Mouse (Mus musculus) intestine, postnatal 0 days (tissue): ENCODE results near the gene Nrbf2. TPM values are rescaled to one million over a fixed set of nuclear protein-coding genes. Genes with fewer than 3 reads are reported as not detected.

Experiments
- ATAC-seq: fragments of 200-750 bp; cut with Nextera tagmentation; 2 replicates; pipeline ENCODE4 v1.8.0; 2017; ENCODE audit warnings: mild to moderate bottlenecking, moderate TSS enrichment, moderate library complexity
- H3K27ac ChIP-seq: fragments of 300-500 bp; sonication (generic); 2 replicates; pipeline ENCODE4 v1.5.1; 2014; ENCODE audit warnings: mild to moderate bottlenecking, low read depth, low read length, moderate library complexity
- H3K27me3 ChIP-seq: fragments of 300-500 bp; sonication (generic); replicated peaks from 2 replicates; pipeline ENCODE4 v1.6.1; 2014; ENCODE audit warnings: low read length, mixed read lengths; ENCODE audit not compliant: control insufficient read depth, insufficient read depth
- H3K36me3 ChIP-seq: fragments of 300-500 bp; sonication (generic); 2 replicates; pipeline ENCODE4 v1.6.1; 2014; ENCODE audit warnings: mild to moderate bottlenecking, moderate library complexity; ENCODE audit not compliant: control insufficient read depth, insufficient read depth
- H3K4me1 ChIP-seq: fragments of 300-500 bp; sonication (generic); replicated peaks from 2 replicates; pipeline ENCODE4 v1.6.1; 2014; ENCODE audit warnings: antibody characterized with exemption, low read length, mixed read lengths; ENCODE audit not compliant: control insufficient read depth, insufficient read depth
- H3K4me2 ChIP-seq: fragments of 300-500 bp; sonication (generic); replicated peaks from 2 replicates; pipeline ENCODE4 v1.6.1; 2014; ENCODE audit warnings: low read depth, mild to moderate bottlenecking, moderate library complexity
- H3K4me3 ChIP-seq: fragments of 300-500 bp; sonication (generic); 2 replicates; pipeline ENCODE4 v1.5.1; 2014; ENCODE audit warnings: low read depth, low read length
- H3K9ac ChIP-seq: fragments of 300-500 bp; sonication (generic); 2 replicates; pipeline ENCODE4 v1.6.1; 2014; ENCODE audit warnings: mild to moderate bottlenecking, low read depth, low read length
- H3K9me3 ChIP-seq: fragments of 300-500 bp; sonication (generic); 2 replicates; pipeline ENCODE4 v1.6.1; 2016; ENCODE audit warnings: mixed run types; ENCODE audit not compliant: control insufficient read depth
- CTCF ChIP-seq: sonication (generic); IDR thresholded peaks from 2 replicates; pipeline ENCODE4 v1.5.1; 2016; ENCODE audit warnings: low read depth, mild to moderate bottlenecking, control low read depth, antibody characterized with exemption, moderate library complexity
- WGBS: fragments of 180-500 bp; shearing (Covaris S2); extraction: QIAGEN DNeasy Blood & Tissue Kit; methylation state at CpG from one replicate; pipeline ENCODE4 v1.1.7; 2014; 5-methylcytosine and 5-hydroxymethylcytosine counted together
- polyA plus RNA-seq: library from polyadenylated mRNA; unstranded; fragments of >200 nt; fragmentation: Nextera tagmentation; extraction: Ambion mirVana; gene quantifications from 2 replicates; pipeline ENCODE4 v1.2.1, GENCODE M21; 2015

The Nrbf2 gene
- polyA plus RNA-seq, 1 experiment from 2014 or later: 31.7 TPM

DNA sequence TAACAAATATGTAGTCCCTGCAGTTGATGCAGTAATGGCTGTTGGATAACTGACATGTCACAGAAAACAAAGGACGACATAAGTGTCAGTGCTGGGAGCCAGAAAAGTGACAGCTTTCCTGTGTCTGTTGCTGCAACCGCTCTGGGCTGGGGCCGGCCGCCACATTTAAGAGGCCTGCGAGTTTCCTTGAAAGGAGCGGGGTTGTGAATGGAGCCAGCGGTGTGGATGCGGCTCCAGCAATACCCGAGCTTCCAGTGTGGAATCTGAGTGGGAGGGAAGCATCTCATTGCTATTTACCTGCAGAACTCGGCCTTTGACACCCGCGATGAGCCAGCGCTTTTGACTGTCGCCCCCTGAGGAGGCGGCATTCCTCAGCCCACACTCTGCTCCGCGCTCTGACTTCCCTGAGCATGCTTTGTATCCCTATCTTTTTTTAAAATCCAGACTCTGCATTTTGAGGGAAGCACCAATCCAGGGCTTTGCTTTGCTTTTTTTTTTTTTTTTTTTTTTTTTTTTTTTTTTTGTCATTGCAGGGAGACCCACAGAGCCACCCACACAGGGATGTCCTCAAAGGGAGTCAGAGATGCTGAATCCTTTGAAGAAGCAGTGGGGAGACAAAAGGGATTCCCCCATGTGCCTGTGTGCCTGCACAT, 35.2 kb upstream of the Nrbf2 start:
- H3K27ac ChIP-seq: no peak overlapping the region
- H3K4me1 ChIP-seq: no peaks in the 10 kb centered on the region
- no peak for ATAC-seq
- no peak overlapping the region for H3K4me3 ChIP-seq
- WGBS: 29% methylated on average over 17 of the region's 17 CpGs
- no peaks in the 10 kb centered on the region for H3K9me3 ChIP-seq
- no peak for TF ChIP-seq CTCF
- H3K4me2 ChIP-seq: no peak overlapping the region
- H3K36me3 ChIP-seq: no peaks in the 10 kb centered on the region
- H3K27me3 ChIP-seq: no peaks in the 10 kb centered on the region; the same call in 1 of the 2 replicates
- no peak overlapping the region for H3K9ac ChIP-seq

DNA sequence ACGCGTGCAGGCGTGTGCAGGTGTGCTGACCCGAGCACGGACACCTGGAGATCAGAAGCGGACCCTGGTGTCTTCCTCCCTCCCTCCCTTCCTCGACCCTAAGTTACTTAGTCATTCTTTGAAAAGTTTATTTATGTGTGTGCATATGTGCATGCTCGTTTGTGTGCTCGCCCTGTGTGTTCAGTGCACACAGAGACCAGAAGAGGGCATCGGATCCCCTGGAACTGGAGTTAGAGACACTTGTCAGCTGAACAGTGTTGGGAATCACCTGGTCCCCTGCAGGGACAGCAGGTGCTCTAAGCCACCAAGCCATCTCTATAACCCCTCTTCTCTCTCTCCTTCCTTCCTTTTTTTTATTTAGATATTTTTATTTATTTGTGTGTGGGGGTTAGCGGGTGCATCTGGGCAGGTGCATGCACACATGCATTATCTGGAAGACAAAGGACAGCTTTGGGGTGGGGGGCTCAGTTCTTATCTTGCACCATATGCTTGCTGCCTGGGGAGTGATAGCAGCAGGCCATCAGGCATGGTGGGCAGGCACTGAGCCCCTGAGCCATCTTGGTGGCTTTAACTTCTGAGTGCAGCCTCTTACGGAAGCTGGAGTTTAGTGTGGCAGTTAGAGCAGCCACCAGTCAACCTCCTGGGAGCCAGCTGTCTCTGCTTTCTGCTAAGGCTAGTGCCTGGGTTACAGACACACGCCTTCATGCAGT, 34.1 kb upstream of the Nrbf2 start:
- no peaks in the 10 kb centered on the region for H3K36me3 ChIP-seq
- 85% methylated on average over 13 of the region's 13 CpGs for WGBS
- ATAC-seq: no peak

DNA sequence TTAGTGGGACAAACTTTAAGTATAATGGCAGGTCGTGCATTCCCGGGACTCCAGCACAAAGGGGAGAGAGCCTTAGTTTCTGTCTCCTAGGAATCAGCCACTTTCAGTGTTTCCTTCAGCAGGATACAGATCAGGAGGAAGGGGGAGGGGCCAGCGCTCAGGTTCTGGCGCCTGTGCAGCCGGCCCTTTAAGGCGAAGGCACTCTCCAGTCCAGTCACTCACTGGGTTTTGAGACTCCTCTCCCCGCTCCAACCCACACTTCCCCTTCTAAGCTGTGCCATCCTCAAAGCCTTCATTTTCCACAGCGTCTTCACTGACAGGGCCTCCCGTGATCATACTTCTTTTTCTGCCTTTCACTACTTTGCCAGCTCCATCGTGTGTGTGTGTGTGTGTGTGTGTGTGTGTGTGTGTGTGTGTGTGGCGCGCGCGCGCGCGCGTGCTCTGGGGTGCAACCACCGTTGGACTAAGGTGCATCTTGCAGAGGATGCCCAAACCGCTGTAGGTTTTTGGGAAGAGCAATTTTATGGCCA, 32.9 kb upstream of the Nrbf2 start:
- no peak overlapping the region for H3K9ac ChIP-seq
- no peak for ATAC-seq
- 3% methylated on average over 20 of the region's 20 CpGs for WGBS

More for the DNA sequence above, 34.1 kb upstream of the Nrbf2 start:
- no peak overlapping the region for H3K4me2 ChIP-seq
- no peaks in the 10 kb centered on the region; the same call in 1 of the 2 replicates for H3K27me3 ChIP-seq
- no peak overlapping the region for H3K4me3 ChIP-seq
- TF ChIP-seq CTCF: peak; percentile 33; the same call in 1 of the 2 replicates
- no peaks in the 10 kb centered on the region for H3K9me3 ChIP-seq
- H3K9ac ChIP-seq: no peak overlapping the region
- H3K4me1 ChIP-seq: no peaks in the 10 kb centered on the region
- H3K27ac ChIP-seq: no peak overlapping the region

DNA sequence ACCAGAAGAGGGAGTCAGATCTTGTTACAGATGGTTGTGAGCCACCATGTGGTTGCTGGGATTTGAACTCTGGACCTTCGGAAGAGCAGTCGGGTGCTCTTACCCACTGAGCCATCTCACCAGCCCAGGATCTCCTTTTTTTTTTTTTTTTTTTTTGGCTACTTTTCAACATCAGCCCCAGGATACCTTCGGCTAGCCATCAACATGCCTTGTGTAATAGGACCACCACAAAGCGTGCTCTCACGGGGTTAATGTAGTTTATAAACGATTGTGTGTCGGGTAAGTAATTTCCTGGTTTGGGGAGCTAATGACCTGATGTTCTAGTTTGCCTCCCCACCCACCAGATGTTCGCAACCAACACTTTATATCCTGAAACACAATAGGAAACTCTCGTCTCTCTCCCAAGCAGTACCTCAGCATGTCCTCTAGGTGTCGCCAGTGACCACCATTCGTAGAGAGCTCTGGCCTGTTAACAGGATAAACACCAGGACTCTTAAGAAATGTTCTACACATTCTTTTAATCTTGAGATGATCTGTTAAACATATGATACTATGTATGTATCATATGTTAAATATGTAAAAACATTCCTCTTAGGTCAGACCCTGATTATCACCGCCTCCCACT, 29.8 kb upstream of the Nrbf2 start:
- H3K4me2 ChIP-seq: no peak overlapping the region
- no peaks in the 10 kb centered on the region for H3K4me1 ChIP-seq
- no peak overlapping the region for H3K27ac ChIP-seq
- TF ChIP-seq CTCF: peak; percentile 97
- no peaks in the 10 kb centered on the region for H3K9me3 ChIP-seq
- ATAC-seq: no peak
- H3K9ac ChIP-seq: no peak overlapping the region
- 13% methylated on average over 12 of the region's 12 CpGs for WGBS
- H3K27me3 ChIP-seq: no peaks in the 10 kb centered on the region; the same call in 1 of the 2 replicates
- no peaks in the 10 kb centered on the region for H3K36me3 ChIP-seq
- no peak overlapping the region for H3K4me3 ChIP-seq

More for the DNA sequence above, 32.9 kb upstream of the Nrbf2 start:
- no peaks in the 10 kb centered on the region for H3K4me1 ChIP-seq
- H3K4me2 ChIP-seq: peak overlapping the region; percentile 52
- TF ChIP-seq CTCF: no peak
- H3K9me3 ChIP-seq: no peaks in the 10 kb centered on the region
- no peaks in the 10 kb centered on the region; the same call in 1 of the 2 replicates for H3K27me3 ChIP-seq
- H3K4me3 ChIP-seq: peak overlapping the region; percentile 12; the same call in 1 of the 2 replicates
- no peaks in the 10 kb centered on the region for H3K36me3 ChIP-seq
- H3K27ac ChIP-seq: no peak overlapping the region

DNA sequence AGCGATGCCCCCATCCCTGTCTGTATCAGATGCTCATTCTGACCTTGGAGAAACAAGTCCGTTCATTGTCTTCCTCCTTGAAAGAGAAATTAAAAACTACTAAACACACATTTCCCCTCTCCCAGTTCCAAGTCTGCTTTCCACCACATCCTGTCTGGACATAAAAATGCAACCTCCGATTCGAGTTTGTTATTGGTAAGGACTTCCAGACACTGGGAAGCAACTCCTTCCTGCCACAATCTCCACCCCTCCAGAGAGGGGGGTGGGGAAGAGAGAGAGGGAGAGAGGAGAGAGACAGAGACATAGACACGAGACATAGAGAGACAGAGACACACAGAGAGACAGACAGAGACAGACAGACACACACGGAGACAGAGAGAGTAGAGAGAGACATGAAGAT, 27.4 kb upstream of the Nrbf2 start:
- H3K4me2 ChIP-seq: no peak overlapping the region

More for the DNA sequence above, 27.4 kb upstream of the Nrbf2 start:
- Histone ChIP-seq H3K4me3 (no peak overlapping the region), H3K9ac (no peak overlapping the region), H3K27me3 (no peaks in the 10 kb centered on the region), H3K27ac (no peak overlapping the region), H3K36me3 (no peaks in the 10 kb centered on the region), H3K9me3 (no peaks in the 10 kb centered on the region), H3K4me1 (no peaks in the 10 kb centered on the region)
- 55% methylated on average over 6 of the region's 6 CpGs for WGBS
- no peak for ATAC-seq
- TF ChIP-seq CTCF: no peak
